Mouse (Mus musculus): ENCODE results near the gene Atg2b. TPM values are rescaled to one million over a fixed set of nuclear protein-coding genes. Genes with fewer than 3 reads are reported as not detected.
A peak's percentile ranks its signal among the peaks of the same experiment; 100 is the strongest.

Gene Atg2b
- total and polyA plus RNA-seq, 3 experiments, result 28.3 to 35.9 TPM; not detected in 1

- peaks cover 44% of the 10 kb centered on the region for H3K79me2 ChIP-seq (ENCODE audit: control insufficient read depth, insufficient read depth, low read length, poor library complexity)
- peaks cover 0 to 12% of the 10 kb centered on the region in 2 experiments for H3K4me1 ChIP-seq (ENCODE audit: control insufficient read depth in 1 of 2, insufficient read depth in 2 of 2, low read length in 2 of 2)
- no peak for TF ChIP-seq POLR2AphosphoS2 (IDR thresholded peaks at IDR 0.05; ENCODE audit: low read length)
- no peak for TF ChIP-seq ZMIZ1 (IDR thresholded peaks at IDR 0.05; ENCODE audit: low read depth, low read length)
- no peak for TF ChIP-seq GATA1 (IDR thresholded peaks at IDR 0.05; ENCODE audit: low read depth, low read length)
- no peak for TF ChIP-seq JUND (IDR thresholded peaks at IDR 0.05; ENCODE audit: low read depth, low read length)
- no peak for TF ChIP-seq CHD1 (IDR thresholded peaks at IDR 0.05; ENCODE audit: low read depth, low read length)
- no peak for TF ChIP-seq MYB (IDR thresholded peaks at IDR 0.05; ENCODE audit: low read depth, low read length)
- no peak for TF ChIP-seq ETS1 (IDR thresholded peaks at IDR 0.05; ENCODE audit: low read depth, low read length)
- no peak for TF ChIP-seq MAFK (IDR thresholded peaks at IDR 0.05; ENCODE audit: borderline replicate concordance, low read depth, low read length)
- no peak for TF ChIP-seq SIN3A (IDR thresholded peaks at IDR 0.05; ENCODE audit: low read length)
- no peak for TF ChIP-seq UBTF (IDR thresholded peaks at IDR 0.05; ENCODE audit: borderline replicate concordance, insufficient read depth, low read depth, low read length)
- no peak for TF ChIP-seq POLR2AphosphoS5 (IDR thresholded peaks at IDR 0.05; ENCODE audit: borderline replicate concordance, low read depth, low read length)
- no peak for TF ChIP-seq EP300 (IDR thresholded peaks at IDR 0.05; ENCODE audit: low read depth in 1 of 2, low read length in 2 of 2)
- no peak for TF ChIP-seq POLR2A (IDR thresholded peaks at IDR 0.05; ENCODE audit: control insufficient read depth in 1 of 2, insufficient read depth in 1 of 2, low read depth in 1 of 2, low read length in 2 of 2, poor library complexity in 1 of 2)
- no peak for TF ChIP-seq TAL1 (IDR thresholded peaks at IDR 0.05; ENCODE audit: low read length)
- TF ChIP-seq MYC (IDR thresholded peaks at IDR 0.05; ENCODE audit: low read depth, low read length), result no peak
- no peak overlapping the region for H3K27ac ChIP-seq (ENCODE audit: control insufficient read depth, low read depth, low read length)
- H3K36me3 ChIP-seq (ENCODE audit: control insufficient read depth in 1 of 2, insufficient read depth in 2 of 2, low read length in 2 of 2), result peaks cover 19 to 21% of the 10 kb centered on the region in 2 experiments
- no peaks in the 10 kb centered on the region for H3K9me3 ChIP-seq (replicated peaks; ENCODE audit: insufficient read depth, low read length)
- no peak overlapping the region for H3K9ac ChIP-seq (ENCODE audit: control insufficient read depth, low read depth, low read length, poor library complexity, severe bottlenecking)
- H3K27me3 ChIP-seq (ENCODE audit: control insufficient read depth in 1 of 2, insufficient read depth in 2 of 2, low read length in 2 of 2), result no peaks in the 10 kb centered on the region
- no peak overlapping the region for H3K4me3 ChIP-seq (ENCODE audit: control insufficient read depth in 1 of 2, insufficient read depth in 1 of 2, low read depth in 2 of 2, low read length in 2 of 2)
- DNase-seq (ENCODE audit: low read depth, low spot score), result no peak
These were observed 6.2 kb downstream of the Atg2b start for GRCm38 (mm10) chr12:105678762-105679161.

- no peak overlapping the region for H3K4me3 ChIP-seq (ENCODE audit: control insufficient read depth in 1 of 2, insufficient read depth in 1 of 2, low read depth in 2 of 2, low read length in 2 of 2)
- H3K27ac ChIP-seq (ENCODE audit: control insufficient read depth, low read depth, low read length), result no peak overlapping the region
- H3K4me1 ChIP-seq (ENCODE audit: control insufficient read depth in 1 of 2, insufficient read depth in 2 of 2, low read length in 2 of 2), result peaks cover 0 to 11% of the 10 kb centered on the region in 2 experiments
- H3K9me3 ChIP-seq (replicated peaks; ENCODE audit: insufficient read depth, low read length), result no peaks in the 10 kb centered on the region
- no peak overlapping the region for H3K9ac ChIP-seq (ENCODE audit: control insufficient read depth, low read depth, low read length, poor library complexity, severe bottlenecking)
- peaks cover 39% of the 10 kb centered on the region for H3K79me2 ChIP-seq (ENCODE audit: control insufficient read depth, insufficient read depth, low read length, poor library complexity)
- no peaks in the 10 kb centered on the region for H3K27me3 ChIP-seq (ENCODE audit: control insufficient read depth in 1 of 2, insufficient read depth in 2 of 2, low read length in 2 of 2)
- peaks cover 16 to 21% of the 10 kb centered on the region in 2 experiments for H3K36me3 ChIP-seq (ENCODE audit: control insufficient read depth in 1 of 2, insufficient read depth in 2 of 2, low read length in 2 of 2)
- TF ChIP-seq MXI1 (IDR thresholded peaks at IDR 0.05; ENCODE audit: low read depth, low read length) (no peak), USF1 (IDR thresholded peaks at IDR 0.05; ENCODE audit: low read depth, low read length) (no peak), ZKSCAN1 (IDR thresholded peaks at IDR 0.05; ENCODE audit: low read depth, low read length) (no peak), RAD21 (IDR thresholded peaks at IDR 0.05; ENCODE audit: low read depth, low read length) (no peak), USF2 (IDR thresholded peaks at IDR 0.05; ENCODE audit: borderline replicate concordance in 1 of 2, insufficient read depth in 1 of 2, low read depth in 1 of 2, low read length in 2 of 2) (no peak)
- peak; percentile 22 for DNase-seq (ENCODE audit: low read depth, low spot score)
These were observed 6.8 kb downstream of the Atg2b start for GRCm38 (mm10) chr12:105678211-105678610.

All from MEL (cell line).